Mouse (Mus musculus) lung, adult 2 months (tissue): ENCODE data around the gene Atf7ip. TPM values are rescaled to one million over a fixed set of nuclear protein-coding genes. Genes with fewer than 3 reads are reported as not detected.

ENCODE experiments used
- DNase-seq: peaks from one replicate; pipeline ENCODE4 v3.0.0; 2022
- H3K4me1 ChIP-seq: fragments of 200-500 bp; 2 replicates; pipeline ENCODE4 v1.6.1; 2011; ENCODE audit warnings: low read length; ENCODE audit not compliant: control insufficient read depth, insufficient read depth
- H3K4me3 ChIP-seq: fragments of 200-500 bp; replicated peaks from 2 replicates; pipeline ENCODE3; 2011; ENCODE audit warnings: low read depth, mild to moderate bottlenecking, control low read depth, low read length; ENCODE audit errors: extremely low read depth
- CTCF ChIP-seq: fragments of 200-500 bp; IDR thresholded peaks from 2 replicates; pipeline ENCODE4 v1.5.1; 2011; ENCODE audit warnings: mild to moderate bottlenecking, low read length, control low read depth; ENCODE audit not compliant: insufficient read depth
- POLR2A ChIP-seq: fragments of 200-500 bp; IDR thresholded peaks from 2 replicates; pipeline ENCODE4 v1.6.1; 2011; ENCODE audit warnings: low read depth, mild to moderate bottlenecking, control low read depth, low read length, borderline replicate concordance; ENCODE audit errors: extremely low read depth
- whole genome bisulfite sequencing: fragments of 180-500 bp; shearing (Covaris S2); methylation state at CpG from one replicate; pipeline ENCODE4 v1.1.7; 2018; 5-methylcytosine and 5-hydroxymethylcytosine counted together
- polyA plus RNA-seq: library from polyadenylated mRNA; depleted of rRNA; stranded (reverse); fragments of >200 nt; gene quantifications from 2 replicates; pipeline ENCODE4 v1.2.3, GENCODE M21; 2012

Atf7ip gene
- polyA plus RNA-seq, 1 experiment, result 28.3 TPM

GRCm38 (mm10) chr6:136549606-136550005 lies 43.6 kb downstream of the Atf7ip start:
- TF ChIP-seq CTCF, result no peak
- no peak for TF ChIP-seq POLR2A
- no peak for DNase-seq
- Histone ChIP-seq H3K4me3 (no peak overlapping the region), H3K4me1 (peaks cover 20% of the 10 kb centered on the region)
- WGBS, result 52% methylated on average over 3 of the region's 3 CpGs

GRCm38 (mm10) chr6:136550596-136551304 lies 44.8 kb downstream of the Atf7ip start:
- no peak for TF ChIP-seq CTCF
- no peak for TF ChIP-seq POLR2A
- peaks cover 19% of the 10 kb centered on the region for H3K4me1 ChIP-seq
- 28% methylated on average over 7 of the region's 7 CpGs for WGBS
- H3K4me3 ChIP-seq, result no peak overlapping the region
- no peak for DNase-seq

- H3K4me1 ChIP-seq, result peaks cover 19% of the 10 kb centered on the region
- TF ChIP-seq POLR2A (no peak), CTCF (no peak)
- H3K4me3 ChIP-seq, result no peak overlapping the region
- DNase-seq, result no peak
- WGBS, result 62% methylated on average over 7 of the region's 7 CpGs
These were observed 45.7 kb downstream of the Atf7ip start for GRCm38 (mm10) chr6:136551550-136552109.

- H3K4me1 ChIP-seq, result peaks cover 16% of the 10 kb centered on the region
These were observed 47.2 kb downstream of the Atf7ip start for GRCm38 (mm10) chr6:136553156-136553555.

GRCm38 (mm10) chr6:136553767-136554569 lies 48.0 kb downstream of the Atf7ip start:
- WGBS, result 25% methylated on average over 11 of the region's 11 CpGs
- TF ChIP-seq POLR2A (no peak), CTCF (no peak)
- peaks cover 14% of the 10 kb centered on the region for H3K4me1 ChIP-seq
- no peak for DNase-seq
- no peak overlapping the region for H3K4me3 ChIP-seq

More at GRCm38 (mm10) chr6:136553156-136553555, 47.2 kb downstream of the Atf7ip start:
- DNase-seq, result no peak
- TF ChIP-seq CTCF (no peak), POLR2A (no peak)
- H3K4me3 ChIP-seq, result no peak overlapping the region
- 84% methylated on average over 5 of the region's 5 CpGs for WGBS

- peak overlapping the region; percentile 21 for H3K4me3 ChIP-seq
- 75% methylated on average over 7 of the region's 7 CpGs for WGBS
- TF ChIP-seq CTCF, result no peak
- no peak for TF ChIP-seq POLR2A
These were observed 49.0 kb downstream of the Atf7ip start for GRCm38 (mm10) chr6:136554774-136555522.

GRCm38 (mm10) chr6:136555523-136555915 lies 49.6 kb downstream of the Atf7ip start:
- TF ChIP-seq CTCF (peak; percentile 46), POLR2A (no peak)
- peak; percentile 71 for DNase-seq
- peaks cover 17% of the 10 kb centered on the region for H3K4me1 ChIP-seq
- peak overlapping the region; percentile 21 for H3K4me3 ChIP-seq
- WGBS, result 43% methylated on average over 5 of the region's 5 CpGs

More at GRCm38 (mm10) chr6:136554774-136555522, 49.0 kb downstream of the Atf7ip start:
- peak; percentile 49 for DNase-seq
- peaks cover 17% of the 10 kb centered on the region for H3K4me1 ChIP-seq

- TF ChIP-seq CTCF (no peak), POLR2A (no peak)
- WGBS, result 75% methylated on average over 8 of the region's 8 CpGs
- no peak for DNase-seq
- Histone ChIP-seq H3K4me3 (no peak overlapping the region), H3K4me1 (peaks cover 9% of the 10 kb centered on the region)
These were observed 52.5 kb downstream of the Atf7ip start for GRCm38 (mm10) chr6:136558288-136559005.
